Mouse (Mus musculus) CH12.LX (cell line): ENCODE measurements around the gene Echdc3. TPM values are rescaled to one million over a fixed set of nuclear protein-coding genes. Genes with fewer than 3 reads are reported as not detected.

Experiments
- DNase-seq: peaks from one replicate; pipeline ENCODE4 v3.0.0-alpha.2; 2013; ENCODE audit errors: extremely low read depth
- H3K27ac ChIP-seq: 2 replicates; pipeline ENCODE4 v1.5.1; 2012; ENCODE audit warnings: low read depth, mild to moderate bottlenecking, control low read depth, moderate library complexity; ENCODE audit not compliant: insufficient read depth
- H3K27me3 ChIP-seq: replicated peaks from 2 replicates; pipeline ENCODE3; 2012; ENCODE audit warnings: inconsistent platforms
- H3K36me3 ChIP-seq, 2 experiments: replicated peaks in 1 of 2; 2 replicates each; pipeline versions ENCODE3 to v1.6.1; 2012; ENCODE audit warnings: inconsistent platforms in 1 of 2, low read length in 1 of 2, mild to moderate bottlenecking in 1 of 2, mixed read lengths in 1 of 2, moderate library complexity in 1 of 2; ENCODE audit not compliant: control insufficient read depth in 1 of 2, insufficient read depth in 1 of 2
- H3K4me1 ChIP-seq, 2 experiments: 2 replicates each; pipeline ENCODE4 v1.6.1; 2012; ENCODE audit warnings: inconsistent platforms in 1 of 2, moderate library complexity in 1 of 2; ENCODE audit not compliant: insufficient read depth in 2 of 2, control insufficient read depth in 1 of 2
- H3K4me2 ChIP-seq: 2 replicates; pipeline ENCODE4 v1.6.1; 2012; ENCODE audit warnings: low read depth, mild to moderate bottlenecking, control low read depth; ENCODE audit not compliant: poor library complexity, insufficient read depth, severe bottlenecking
- H3K4me3 ChIP-seq, 3 experiments: fragments of 150-350 bp in 1 of 3; sonication (generic) in 1 of 3; replicated peaks in 1 of 3; 2 replicates each; pipeline versions ENCODE3 to v1.5.1; 2011 to 2012; ENCODE audit warnings: low read depth in 2 of 3, low read length in 2 of 3, mild to moderate bottlenecking in 2 of 3, moderate library complexity in 2 of 3, control low read depth in 1 of 3, improper control_type of control experiment in 1 of 3, inconsistent platforms in 1 of 3, mixed read lengths in 1 of 3; ENCODE audit not compliant: poor library complexity in 1 of 3
- H3K79me2 ChIP-seq: replicated peaks from 2 replicates; pipeline ENCODE4 v1.6.1; 2012; ENCODE audit warnings: mild to moderate bottlenecking, moderate library complexity; ENCODE audit not compliant: control insufficient read depth, poor library complexity, insufficient read depth, severe bottlenecking; ENCODE audit errors: extremely low read depth
- H3K9ac ChIP-seq: 2 replicates; pipeline ENCODE4 v1.6.1; 2012; ENCODE audit warnings: low read depth, mild to moderate bottlenecking, control low read depth, moderate library complexity; ENCODE audit not compliant: insufficient read depth
- H3K9me3 ChIP-seq: replicated peaks from 2 replicates; pipeline ENCODE3; 2012; ENCODE audit warnings: low read length, inconsistent platforms, mixed read lengths
- CTCF ChIP-seq, 2 experiments: IDR thresholded peaks in 1 of 2; conservative IDR thresholded peaks in 1 of 2; 2 replicates each; pipeline ENCODE4 v1.5.1; 2011 to 2012; ENCODE audit warnings: low read depth in 2 of 2, low read length in 2 of 2, improper control_type of control experiment in 1 of 2, inconsistent platforms in 1 of 2, mild to moderate bottlenecking in 1 of 2, moderate library complexity in 1 of 2
- E2F4 ChIP-seq: IDR thresholded peaks from 2 replicates; pipeline ENCODE4 v1.6.1; 2011; ENCODE audit warnings: low read depth, low read length, improper control_type of control experiment; ENCODE audit not compliant: insufficient replicate concordance
- ELF1 ChIP-seq: IDR thresholded peaks from 2 replicates; pipeline ENCODE4 v1.6.1; 2014; ENCODE audit warnings: low read depth, mild to moderate bottlenecking, inconsistent platforms, low read length, improper control_type of control experiment
- EP300 ChIP-seq: IDR thresholded peaks from 2 replicates; pipeline ENCODE4 v1.6.1; 2011; ENCODE audit warnings: low read length, improper control_type of control experiment
- ETS1 ChIP-seq: conservative IDR thresholded peaks from 2 replicates; pipeline ENCODE4 v1.6.1; 2012; ENCODE audit warnings: low read depth, mild to moderate bottlenecking, inconsistent platforms, low read length, improper control_type of control experiment, moderate library complexity
- IRF4 ChIP-seq: IDR thresholded peaks from 2 replicates; pipeline ENCODE4 v1.6.1; 2014; ENCODE audit warnings: low read depth, mild to moderate bottlenecking, inconsistent platforms, low read length, improper control_type of control experiment
- JUND ChIP-seq: conservative IDR thresholded peaks from 2 replicates; pipeline ENCODE4 v1.6.1; 2011; ENCODE audit warnings: low read depth, low read length, improper control_type of control experiment
- KAT2A ChIP-seq: IDR thresholded peaks from 2 replicates; pipeline ENCODE4 v1.6.1; 2012; ENCODE audit warnings: low read length, improper control_type of control experiment, inconsistent platforms; ENCODE audit not compliant: insufficient replicate concordance
- MAZ ChIP-seq: IDR thresholded peaks from 2 replicates; pipeline ENCODE4 v1.6.1; 2012; ENCODE audit warnings: low read depth, mild to moderate bottlenecking, inconsistent platforms, low read length, improper control_type of control experiment, moderate library complexity
- MXI1 ChIP-seq: IDR thresholded peaks from 2 replicates; pipeline ENCODE4 v1.6.1; 2011; ENCODE audit warnings: mild to moderate bottlenecking, low read depth, low read length, improper control_type of control experiment
- SIN3A ChIP-seq: IDR thresholded peaks from 2 replicates; pipeline ENCODE4 v1.6.1; 2012; ENCODE audit warnings: low read length, improper control_type of control experiment, inconsistent platforms
- SMC3 ChIP-seq: IDR thresholded peaks from 2 replicates; pipeline ENCODE4 v1.6.1; 2011; ENCODE audit warnings: low read depth, low read length, improper control_type of control experiment
- UBTF ChIP-seq: IDR thresholded peaks from 2 replicates; pipeline ENCODE4 v1.6.1; 2012; ENCODE audit warnings: low read depth, mild to moderate bottlenecking, inconsistent platforms, low read length, improper control_type of control experiment, moderate library complexity
- ZKSCAN1 ChIP-seq: IDR thresholded peaks from 2 replicates; pipeline ENCODE4 v1.6.1; 2012; ENCODE audit warnings: low read depth, inconsistent platforms, low read length, improper control_type of control experiment, borderline replicate concordance
- ZMIZ1 ChIP-seq: IDR thresholded peaks from 2 replicates; pipeline ENCODE4 v1.6.1; 2012; ENCODE audit warnings: low read depth, mild to moderate bottlenecking, inconsistent platforms, low read length, improper control_type of control experiment
- ZNF384 ChIP-seq: IDR thresholded peaks from 2 replicates; pipeline ENCODE4 v1.6.1; 2012; ENCODE audit warnings: low read depth, low read length, improper control_type of control experiment, inconsistent platforms
- dilution Hi-C: fragments of 300-500 bp; cut with MboI; formaldehyde crosslinking; loops from 2 replicates; pipeline ENCODE4 v1.14.3; 2020; ENCODE audit warnings: low sequenced_read_pairs; ENCODE audit not compliant: extremely low pct_unique_long_range_greater_than_20kb, extremely low pct_ligation_motif_present
- in situ Hi-C: fragments of 300-500 bp; cut with MboI; formaldehyde crosslinking; loops from 3 replicates; pipeline ENCODE4 v1.14.3; 2019; ENCODE audit warnings: low sequenced_read_pairs, low pct_ligation_motif_present, low pct_unique_long_range_greater_than_20kb, mixed read lengths
- polyA plus RNA-seq: library from polyadenylated mRNA; unstranded; fragments of >175 nt; gene quantifications from 2 replicates; pipeline ENCODE4 v1.2.1, GENCODE M21; 2012; ENCODE audit warnings: low read depth; ENCODE audit not compliant: insufficient read length
- total RNA-seq, 2 experiments: library from RNA; depleted of rRNA; stranded (reverse); fragments of 300-350 nt in 1 of 2; fragments of >200 nt in 1 of 2; gene quantifications; 2 replicates each; pipeline ENCODE4 v1.2.3; 2012 to 2014

Echdc3 gene
- total and polyA plus RNA-seq, 3 experiments = 9.2 to 17.4 (median 10.6) TPM

DNA sequence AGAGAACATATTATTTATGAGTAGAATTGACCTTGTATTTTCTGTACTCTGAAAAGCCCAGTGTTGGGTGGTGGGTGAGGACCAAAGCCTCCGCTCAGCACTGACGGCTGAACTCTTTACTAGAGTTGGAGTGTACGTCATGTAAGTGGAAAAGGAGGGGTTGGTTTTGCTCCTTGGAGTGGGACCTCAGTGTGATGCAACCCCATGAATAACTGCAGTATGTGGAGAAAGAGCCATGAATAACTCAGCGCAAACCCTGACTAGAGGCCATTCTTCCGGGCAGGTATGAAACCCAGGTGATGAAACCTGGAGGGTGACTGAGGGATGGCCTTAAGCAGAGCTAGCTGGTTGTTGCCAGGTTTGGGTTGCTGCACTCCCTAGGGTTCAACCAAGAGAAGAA lies 63.0 kb downstream of the Echdc3 start:
- no peak overlapping the region for H3K4me2 ChIP-seq
- dilution Hi-C loops = no loop called here
- H3K4me3 ChIP-seq = no peak overlapping the region
- no peaks in the 10 kb centered on the region for H3K79me2 ChIP-seq
- DNase-seq = no peak
- in situ Hi-C loops = loop anchor here (25.0 kb wide), 1 partner anchor 1062 kb away; no protein-coding TSS in a partner anchor
- no peaks in the 10 kb centered on the region for H3K9me3 ChIP-seq
- H3K36me3 ChIP-seq = no peaks in the 10 kb centered on the region
- H3K27me3 ChIP-seq = no peaks in the 10 kb centered on the region
- TF ChIP-seq ZMIZ1 (no peak), SMC3 (no peak), ZKSCAN1 (no peak)
- no peak overlapping the region for H3K9ac ChIP-seq
- no peaks in the 10 kb centered on the region for H3K4me1 ChIP-seq
- no peak overlapping the region for H3K27ac ChIP-seq

DNA sequence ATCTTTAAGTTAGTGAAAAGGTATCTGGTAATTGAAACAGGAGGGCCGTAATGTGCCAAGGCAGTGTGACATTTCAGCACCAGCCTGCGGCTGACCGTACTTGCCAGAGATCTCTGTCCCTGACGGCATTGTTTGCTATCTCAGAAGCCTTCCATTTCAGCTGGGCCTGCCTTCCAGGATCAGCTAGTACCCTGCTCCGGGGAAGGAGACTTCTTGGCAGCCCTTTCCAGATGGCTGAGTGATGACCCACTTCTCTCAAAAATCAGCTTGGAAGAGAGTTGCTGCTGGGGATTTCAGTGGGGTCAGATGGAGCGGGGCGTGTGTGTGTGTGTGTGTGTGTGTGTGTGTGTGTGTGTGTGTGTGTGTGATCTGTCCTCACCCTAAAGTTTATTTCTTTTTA lies 65.9 kb downstream of the Echdc3 start:
- H3K27ac ChIP-seq = no peak overlapping the region
- DNase-seq = no peak
- H3K36me3 ChIP-seq = no peaks in the 10 kb centered on the region
- no peaks in the 10 kb centered on the region for H3K4me1 ChIP-seq
- no peak overlapping the region for H3K9ac ChIP-seq
- H3K4me2 ChIP-seq = no peak overlapping the region
- H3K27me3 ChIP-seq = no peaks in the 10 kb centered on the region
- in situ Hi-C loops (no loop called here), dilution Hi-C loops (no loop called here)
- no peak overlapping the region for H3K4me3 ChIP-seq
- no peak for TF ChIP-seq KAT2A
- no peak for TF ChIP-seq JUND
- TF ChIP-seq CTCF (conservative IDR thresholded peaks at IDR 0.05 in 1 of 2, IDR thresholded peaks at IDR 0.05 in 1 of 2; ENCODE audit: low read depth in 2 of 2, low read length in 2 of 2) = no peak
- TF ChIP-seq ZKSCAN1 = no peak
- no peak for TF ChIP-seq SMC3
- no peak for TF ChIP-seq ZNF384
- no peak for TF ChIP-seq ZMIZ1
- no peak for TF ChIP-seq ELF1
- no peak for TF ChIP-seq E2F4
- no peak for TF ChIP-seq EP300
- no peak for TF ChIP-seq MXI1
- no peak for TF ChIP-seq UBTF
- no peak for TF ChIP-seq MAZ
- TF ChIP-seq ETS1 = no peak
- no peak for TF ChIP-seq IRF4
- no peak for TF ChIP-seq SIN3A
- H3K79me2 ChIP-seq = no peaks in the 10 kb centered on the region
- H3K9me3 ChIP-seq = no peaks in the 10 kb centered on the region
